ENCODE assay signal across 13 mouse cellular contexts in genomic region chr5:23394366-23395145, GRCm38 (mm10). TPM values are rescaled to one million over a fixed set of nuclear protein-coding genes. Genes with fewer than 3 reads are reported as not detected.
DNase-seq lines count a peak whose midpoint lies in the region; ATAC-seq and TF ChIP-seq lines count a peak whose summit lies in the region.
"Had no signal": no experiment of that assay in that cellular context is flagged by ENCODE, and none has a peak within 500 bp of the region (broad histone marks: within the 10 kb centered on the region; RNA-seq: fewer than 3 reads in every experiment).

No protein-coding gene starts in this region.

- ATAC-seq in heart, postnatal 0 days (ENCODE audit: insufficient read depth, low read depth): peak; percentile 73; the same call in 1 of the 2 replicates
- ATAC-seq in erythroid progenitor cell, adult 5-6 weeks (replicated peaks; ENCODE audit: low FRiP score, poor library complexity, severe bottlenecking): no peak
- ATAC-seq: forebrain, embryonic 14.5 days had no signal

- no peaks in the 10 kb centered on the region for H3K4me1 ChIP-seq in heart, postnatal 0 days (ENCODE audit: control insufficient read depth, insufficient read depth)
- H3K4me1 ChIP-seq: hindbrain, embryonic 10.5 days had no signal

- H3K36me3 ChIP-seq in heart, postnatal 0 days (replicated peaks; ENCODE audit: control insufficient read depth, insufficient read depth, low read length): no peaks in the 10 kb centered on the region

- H3K27ac ChIP-seq in heart, postnatal 0 days (ENCODE audit: low read depth): peak overlapping the region; percentile 31
- H3K27ac ChIP-seq: hindbrain, embryonic 10.5 days had no signal

- no peak for TF ChIP-seq CTCF in heart, postnatal 0 days (IDR thresholded peaks at IDR 0.05; ENCODE audit: low read depth)

- H3K4me3 ChIP-seq in heart, postnatal 0 days (ENCODE audit: low read depth, low read length): no peak overlapping the region
- H3K4me3 ChIP-seq: hindbrain, embryonic 10.5 days had no signal

- H3K9me3 ChIP-seq in heart, postnatal 0 days (replicated peaks; ENCODE audit: control insufficient read depth, low read length): no peaks in the 10 kb centered on the region
- H3K9me3 ChIP-seq: hindbrain, embryonic 10.5 days had no signal

- no peak overlapping the region for H3K9ac ChIP-seq in heart, postnatal 0 days (replicated peaks; ENCODE audit: low read depth, low read length)

- no peak for TF ChIP-seq EP300 in heart, postnatal 0 days (IDR thresholded peaks at IDR 0.05; ENCODE audit: low read depth)

- DNase-seq in kidney, adult 11 months: peak; percentile 27
- DNase-seq in kidney, postnatal 14 days: no peak
- DNase-seq in 3134 (ENCODE audit: extremely low read depth, insufficient read length, low spot score): peak; percentile 54
- peak; percentile 68 for DNase-seq in 416B (ENCODE audit: low read depth)
- DNase-seq in heart, postnatal 0 days (ENCODE audit: low spot score): no peak
- DNase-seq in cerebellum, adult 11 months: no peak
- DNase-seq: adrenal gland, postnatal 14 days; cerebellum, postnatal 10 days; liver; thymus, postnatal 4 days had no signal

- 27% methylated on average over 3 of the region's 3 CpGs for WGBS in heart, postnatal 0 days

- no peaks in the 10 kb centered on the region for H3K27me3 ChIP-seq in heart, postnatal 0 days (ENCODE audit: control insufficient read depth, insufficient read depth, low read length)

- no peak overlapping the region for H3K4me2 ChIP-seq in heart, postnatal 0 days (ENCODE audit: low read depth, low read length)

RNA-seq across cellular contexts. Expression of gene Kmt2e, which starts 39.7 kb away (rescaled TPM):
- 31.4 and 34.5 TPM in 2 replicates for total RNA-seq in heart, postnatal 0 days (2014; rRNA removed; ENCODE audit: low replicate concordance)
- 55.0 and 55.4 TPM in 2 replicates for polyA plus RNA-seq in heart, postnatal 0 days (2015; fragmentation: Nextera tagmentation; extraction: Ambion mirVana)
- 122 TPM in 2 replicates for total RNA-seq in erythroid progenitor cell, adult 5-6 weeks (2015; ENCODE audit: low replicate concordance)
- total RNA-seq in erythroid progenitor cell, adult 5-6 weeks (2017; ENCODE audit: low replicate concordance): 145 and 184 TPM in 2 replicates

Comparison
In these comparisons a context has a peak if more than half of its experiments do, and no peak if none do; other contexts are left out.
1. DNase-seq: peak in kidney, adult 11 months (single experiment), 3134 (single experiment) and 416B (single experiment); none in kidney, postnatal 14 days (single experiment), heart, postnatal 0 days (single experiment) and cerebellum, adult 11 months (single experiment).